Mouse (Mus musculus): ENCODE measurements around the gene Nsg1. TPM values are rescaled to one million over a fixed set of nuclear protein-coding genes. Genes with fewer than 3 reads are reported as not detected.

The Nsg1 gene
- polyA plus RNA-seq, 1 experiment from 2014 or later: 26.4 TPM

GRCm38 (mm10) chr5:38195941-38196340 is 36.2 kb upstream of the Nsg1 start:
- DNase-seq (ENCODE audit: low spot score) (no peak), ATAC-seq (replicated peaks; ENCODE audit: low FRiP score, low read depth) (no peak)
- Histone ChIP-seq H3K4me1 (replicated peaks; ENCODE audit: insufficient read depth, low read length) (no peaks in the 10 kb centered on the region), H3K9ac (ENCODE audit: low read depth, low read length) (no peak overlapping the region), H3K27me3 (ENCODE audit: insufficient read depth, low read length) (no peaks in the 10 kb centered on the region), H3K36me3 (ENCODE audit: insufficient read depth, low read length) (peaks cover 8% of the 10 kb centered on the region; the same call in 1 of the 2 replicates), H3K4me3 (replicated peaks; ENCODE audit: low read depth, low read length) (no peak overlapping the region), H3K27ac (no peak overlapping the region), H3K4me2 (ENCODE audit: low read length) (no peak overlapping the region), H3K9me3 (replicated peaks; ENCODE audit: low read length) (no peaks in the 10 kb centered on the region)
- TF ChIP-seq CTCF (IDR thresholded peaks at IDR 0.05; ENCODE audit: low read depth): no peak

- no peaks in the 10 kb centered on the region for H3K27me3 ChIP-seq (ENCODE audit: insufficient read depth, low read length)
- no peak overlapping the region for H3K4me3 ChIP-seq (replicated peaks; ENCODE audit: low read depth, low read length)
- no peaks in the 10 kb centered on the region for H3K4me1 ChIP-seq (replicated peaks; ENCODE audit: insufficient read depth, low read length)
- no peak for ATAC-seq (replicated peaks; ENCODE audit: low FRiP score, low read depth)
- H3K9me3 ChIP-seq (replicated peaks; ENCODE audit: low read length): no peaks in the 10 kb centered on the region
- no peak for DNase-seq (ENCODE audit: low spot score)
- no peak overlapping the region for H3K4me2 ChIP-seq (ENCODE audit: low read length)
- 0 out of 2 replicates have a peak, but pooled peaks cover 4% of the 10 kb centered on the region for H3K36me3 ChIP-seq (ENCODE audit: insufficient read depth, low read length)
- no peak for TF ChIP-seq CTCF (IDR thresholded peaks at IDR 0.05; ENCODE audit: low read depth)
- WGBS: 33% methylated on average over 2 of the region's 2 CpGs
- no peak overlapping the region for H3K9ac ChIP-seq (ENCODE audit: low read depth, low read length)
- H3K27ac ChIP-seq: no peak overlapping the region
These were observed 35.2 kb upstream of the Nsg1 start for GRCm38 (mm10) chr5:38194946-38195345.

- no peak for DNase-seq (ENCODE audit: low spot score)
- H3K4me2 ChIP-seq (ENCODE audit: low read length): no peak overlapping the region
- ATAC-seq (replicated peaks; ENCODE audit: low FRiP score, low read depth): no peak
- no peaks in the 10 kb centered on the region for H3K27me3 ChIP-seq (ENCODE audit: insufficient read depth, low read length)
- WGBS: 83% methylated on average over 3 of the region's 3 CpGs
- H3K27ac ChIP-seq: no peak overlapping the region
- H3K4me1 ChIP-seq (replicated peaks; ENCODE audit: insufficient read depth, low read length): no peaks in the 10 kb centered on the region
- H3K36me3 ChIP-seq (ENCODE audit: insufficient read depth, low read length): no peaks in the 10 kb centered on the region
- no peak for TF ChIP-seq CTCF (IDR thresholded peaks at IDR 0.05; ENCODE audit: low read depth)
- no peak overlapping the region for H3K9ac ChIP-seq (ENCODE audit: low read depth, low read length)
- no peak overlapping the region for H3K4me3 ChIP-seq (replicated peaks; ENCODE audit: low read depth, low read length)
- no peaks in the 10 kb centered on the region for H3K9me3 ChIP-seq (replicated peaks; ENCODE audit: low read length)
These were observed 31.2 kb upstream of the Nsg1 start for GRCm38 (mm10) chr5:38190907-38191306.

- DNase-seq (ENCODE audit: low spot score) (no peak), ATAC-seq (replicated peaks; ENCODE audit: low FRiP score, low read depth) (no peak)
- 94% methylated on average over 2 of the region's 2 CpGs for WGBS
- no peaks in the 10 kb centered on the region for H3K36me3 ChIP-seq (ENCODE audit: insufficient read depth, low read length)
- no peak overlapping the region for H3K27ac ChIP-seq
- H3K4me3 ChIP-seq (replicated peaks; ENCODE audit: low read depth, low read length): no peak overlapping the region
- H3K4me1 ChIP-seq (replicated peaks; ENCODE audit: insufficient read depth, low read length): no peaks in the 10 kb centered on the region
- TF ChIP-seq CTCF (IDR thresholded peaks at IDR 0.05; ENCODE audit: low read depth): no peak
- H3K27me3 ChIP-seq (ENCODE audit: insufficient read depth, low read length): no peaks in the 10 kb centered on the region
- H3K9me3 ChIP-seq (replicated peaks; ENCODE audit: low read length): no peaks in the 10 kb centered on the region
- H3K4me2 ChIP-seq (ENCODE audit: low read length): no peak overlapping the region
- H3K9ac ChIP-seq (ENCODE audit: low read depth, low read length): no peak overlapping the region
These were observed 27.3 kb upstream of the Nsg1 start for GRCm38 (mm10) chr5:38187006-38187405.

GRCm38 (mm10) chr5:38184688-38185285 is 25.1 kb upstream of the Nsg1 start:
- DNase-seq (ENCODE audit: low spot score): no peak

GRCm38 (mm10) chr5:38174256-38174912 is 14.7 kb upstream of the Nsg1 start:
- DNase-seq (ENCODE audit: low spot score): no peak
- no peaks in the 10 kb centered on the region for H3K27me3 ChIP-seq (ENCODE audit: insufficient read depth, low read length)
- 69% methylated on average over 16 of the region's 16 CpGs for WGBS

More at GRCm38 (mm10) chr5:38184688-38185285, 25.1 kb upstream of the Nsg1 start:
- no peaks in the 10 kb centered on the region for H3K9me3 ChIP-seq (replicated peaks; ENCODE audit: low read length)
- H3K27me3 ChIP-seq (ENCODE audit: insufficient read depth, low read length): no peaks in the 10 kb centered on the region
- no peak overlapping the region for H3K4me2 ChIP-seq (ENCODE audit: low read length)
- 78% methylated on average over 6 of the region's 6 CpGs for WGBS
- no peak for TF ChIP-seq CTCF (IDR thresholded peaks at IDR 0.05; ENCODE audit: low read depth)
- no peaks in the 10 kb centered on the region for H3K4me1 ChIP-seq (replicated peaks; ENCODE audit: insufficient read depth, low read length)
- no peak overlapping the region for H3K4me3 ChIP-seq (replicated peaks; ENCODE audit: low read depth, low read length)
- no peaks in the 10 kb centered on the region for H3K36me3 ChIP-seq (ENCODE audit: insufficient read depth, low read length)
- no peak overlapping the region for H3K27ac ChIP-seq
- ATAC-seq (replicated peaks; ENCODE audit: low FRiP score, low read depth): no peak
- no peak overlapping the region for H3K9ac ChIP-seq (ENCODE audit: low read depth, low read length)

More at GRCm38 (mm10) chr5:38174256-38174912, 14.7 kb upstream of the Nsg1 start:
- H3K36me3 ChIP-seq (ENCODE audit: insufficient read depth, low read length): no peaks in the 10 kb centered on the region
- H3K4me2 ChIP-seq (ENCODE audit: low read length): no peak overlapping the region
- H3K4me1 ChIP-seq (replicated peaks; ENCODE audit: insufficient read depth, low read length): no peaks in the 10 kb centered on the region
- H3K9me3 ChIP-seq (replicated peaks; ENCODE audit: low read length): no peaks in the 10 kb centered on the region
- TF ChIP-seq CTCF (IDR thresholded peaks at IDR 0.05; ENCODE audit: low read depth): no peak
- H3K27ac ChIP-seq: no peak overlapping the region
- no peak overlapping the region for H3K9ac ChIP-seq (ENCODE audit: low read depth, low read length)
- ATAC-seq (replicated peaks; ENCODE audit: low FRiP score, low read depth): no peak
- no peak overlapping the region for H3K4me3 ChIP-seq (replicated peaks; ENCODE audit: low read depth, low read length)
